Mouse (Mus musculus) midbrain, postnatal 0 days (tissue): ENCODE data around the gene Itfg2. TPM values are rescaled to one million over a fixed set of nuclear protein-coding genes. Genes with fewer than 3 reads are reported as not detected.
A peak's percentile ranks its signal among the peaks of the same experiment; 100 is the strongest.

ENCODE experiments used
- ATAC-seq: fragments of 200-750 bp; cut with Nextera tagmentation; 2 replicates; pipeline ENCODE4 v1.8.0; 2017; ENCODE audit warnings: moderate number of reproducible peaks, mild to moderate bottlenecking, moderate TSS enrichment, moderate library complexity; ENCODE audit not compliant: low FRiP score
- DNase-seq: peaks from one replicate; pipeline ENCODE4 v3.0.0-alpha.2; 2015; ENCODE audit warnings: low spot score
- H3K27ac ChIP-seq: fragments of 300-500 bp; sonication (generic); 2 replicates; pipeline ENCODE4 v1.5.1; 2014; ENCODE audit warnings: low read depth, mild to moderate bottlenecking, low read length, mixed read lengths
- H3K27me3 ChIP-seq: fragments of 300-500 bp; sonication (generic); 2 replicates; pipeline ENCODE4 v1.6.1; 2014; ENCODE audit warnings: low read length, control low read depth, mixed read lengths; ENCODE audit not compliant: insufficient read depth
- H3K36me3 ChIP-seq: fragments of 300-500 bp; sonication (generic); 2 replicates; pipeline ENCODE4 v1.6.1; 2014; ENCODE audit warnings: low read length, control low read depth, mixed read lengths; ENCODE audit not compliant: insufficient read depth
- H3K4me1 ChIP-seq: fragments of 300-500 bp; sonication (generic); 2 replicates; pipeline ENCODE4 v1.6.1; 2014; ENCODE audit warnings: mild to moderate bottlenecking, control low read depth, antibody characterized with exemption, low read length, mixed read lengths; ENCODE audit not compliant: insufficient read depth
- H3K4me2 ChIP-seq: fragments of 300-500 bp; sonication (generic); 2 replicates; pipeline ENCODE4 v1.6.1; 2014; ENCODE audit warnings: low read depth, mild to moderate bottlenecking, low read length, mixed read lengths; ENCODE audit not compliant: poor library complexity, severe bottlenecking
- H3K4me3 ChIP-seq: fragments of 300-500 bp; sonication (generic); 2 replicates; pipeline ENCODE4 v1.5.1; 2014; ENCODE audit warnings: low read depth, mild to moderate bottlenecking, low read length, moderate library complexity
- H3K9ac ChIP-seq: fragments of 300-500 bp; sonication (generic); replicated peaks from 2 replicates; pipeline ENCODE4 v1.6.1; 2014; ENCODE audit warnings: mild to moderate bottlenecking, low read length, moderate library complexity, mixed read lengths; ENCODE audit not compliant: poor library complexity, severe bottlenecking
- H3K9me3 ChIP-seq: fragments of 300-500 bp; sonication (generic); 2 replicates; pipeline ENCODE4 v1.6.1; 2016; ENCODE audit warnings: low read length, control low read depth
- CTCF ChIP-seq: IDR thresholded peaks from 2 replicates; pipeline ENCODE4 v1.5.1; 2016; ENCODE audit warnings: antibody characterized with exemption, mild to moderate bottlenecking
- WGBS: fragments of 180-500 bp; shearing (Covaris S2); extraction: QIAGEN DNeasy Blood & Tissue Kit; methylation state at CpG from one replicate; pipeline ENCODE4 v1.1.7; 2014; 5-methylcytosine and 5-hydroxymethylcytosine counted together
- polyA plus RNA-seq: library from polyadenylated mRNA; unstranded; fragments of >200 nt; fragmentation: Nextera tagmentation; extraction: Ambion mirVana; gene quantifications from 2 replicates; pipeline ENCODE4 v1.2.1, GENCODE M21; 2015
- total RNA-seq: library from RNA; depleted of rRNA; stranded (reverse); fragments of >200 nt; gene quantifications from 2 replicates; pipeline ENCODE4 v1.2.3, GENCODE M21; 2014

Itfg2 gene
- total and polyA plus RNA-seq, 2 experiments from 2014 or later, result 37.3 to 41.5 TPM

DNA sequence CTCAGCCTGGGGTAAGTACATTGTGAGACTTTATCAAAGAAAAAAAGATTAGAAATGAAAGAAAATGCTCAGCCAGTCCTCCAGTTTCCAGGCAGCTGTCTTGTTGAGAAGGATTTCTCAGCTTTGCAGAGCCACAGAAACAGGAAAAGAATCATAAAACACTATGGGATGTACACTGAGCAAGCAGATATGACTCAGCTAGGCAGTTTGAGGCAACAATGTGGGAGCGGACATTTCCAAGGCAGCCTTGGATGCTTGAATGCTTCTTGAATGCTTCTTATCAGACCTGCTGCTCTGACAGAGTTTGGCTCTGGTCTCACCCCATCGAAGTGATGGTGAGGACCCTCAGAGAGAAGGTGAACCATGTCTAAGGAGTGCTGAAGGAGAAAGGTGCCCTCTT, 3.7 kb downstream of the Itfg2 start:
- Histone ChIP-seq H3K4me1 (no peaks in the 10 kb centered on the region), H3K9ac (no peak overlapping the region), H3K4me2 (no peak overlapping the region), H3K9me3 (no peaks in the 10 kb centered on the region), H3K36me3 (no peaks in the 10 kb centered on the region; the same call in 1 of the 2 replicates), H3K27me3 (no peaks in the 10 kb centered on the region), H3K27ac (no peak overlapping the region), H3K4me3 (no peak overlapping the region)
- no peak for TF ChIP-seq CTCF
- ATAC-seq, result no peak
- DNase-seq, result no peak
- 86% methylated on average over 2 of the region's 2 CpGs for WGBS

- H3K36me3 ChIP-seq, result no peaks in the 10 kb centered on the region; the same call in 1 of the 2 replicates
- no peak overlapping the region for H3K27ac ChIP-seq
- no peak for TF ChIP-seq CTCF
- ATAC-seq (no peak), DNase-seq (no peak)
- no peak overlapping the region for H3K9ac ChIP-seq
- H3K4me3 ChIP-seq, result no peak overlapping the region
- H3K9me3 ChIP-seq, result no peaks in the 10 kb centered on the region
- WGBS, result 94% methylated on average over 1 of the region's 1 CpGs
- no peaks in the 10 kb centered on the region for H3K4me1 ChIP-seq
- H3K4me2 ChIP-seq, result no peak overlapping the region
- no peaks in the 10 kb centered on the region for H3K27me3 ChIP-seq
Measured at GRCm38 (mm10) chr6:128418076-128418475, 6.7 kb downstream of the Itfg2 start.

DNA sequence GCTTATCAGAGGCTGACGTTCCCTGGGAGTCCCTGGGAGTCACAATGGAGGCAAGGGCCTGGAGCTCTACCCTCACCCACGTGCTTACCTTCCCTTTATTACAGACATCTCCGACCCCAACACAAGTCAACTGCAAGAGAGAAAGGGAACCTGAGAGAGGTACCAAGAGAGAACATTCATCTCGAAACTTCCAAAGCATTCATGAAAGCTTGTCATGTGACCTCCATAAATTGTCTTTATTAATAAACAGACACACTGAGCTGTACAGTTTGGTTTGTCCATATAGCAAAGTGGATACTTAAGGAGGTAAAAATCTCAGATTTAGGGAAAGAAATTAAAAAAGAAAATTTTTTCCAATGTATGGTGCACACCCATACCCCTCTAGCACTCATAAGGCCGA, 8.6 kb downstream of the Itfg2 start:
- Histone ChIP-seq H3K36me3 (peaks cover 15% of the 10 kb centered on the region), H3K4me1 (no peaks in the 10 kb centered on the region), H3K27ac (no peak overlapping the region), H3K27me3 (no peaks in the 10 kb centered on the region), H3K4me2 (no peak overlapping the region), H3K9me3 (no peaks in the 10 kb centered on the region), H3K9ac (no peak overlapping the region), H3K4me3 (no peak overlapping the region)
- ATAC-seq (no peak), DNase-seq (no peak)
- no peak for TF ChIP-seq CTCF
- 93% methylated on average over 5 of the region's 5 CpGs for WGBS

DNA sequence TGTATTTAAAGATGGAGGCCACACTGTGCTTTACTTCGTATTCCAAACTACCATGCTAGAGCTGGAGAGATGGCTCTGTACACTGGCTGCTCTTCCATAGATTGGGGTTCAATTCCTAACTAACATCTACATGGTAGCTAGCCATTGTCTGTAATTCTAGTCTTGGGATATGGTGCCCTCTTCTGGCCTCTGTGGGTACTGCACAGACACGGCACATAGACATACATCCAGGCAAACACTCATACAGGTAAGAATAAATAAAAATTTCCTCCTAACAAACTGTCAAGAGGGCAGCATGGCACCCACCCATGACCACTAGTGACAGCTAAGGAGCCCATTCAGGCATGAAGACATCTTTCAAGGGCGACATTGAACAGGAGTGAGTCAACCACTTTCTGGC, 13.6 kb downstream of the Itfg2 start:
- 17% methylated on average over 3 of the region's 3 CpGs for WGBS
- ATAC-seq (peak; percentile 48), DNase-seq (peak; percentile 78)
- H3K4me2 ChIP-seq, result no peak overlapping the region
- H3K9ac ChIP-seq, result no peak overlapping the region
- no peak overlapping the region for H3K27ac ChIP-seq
- H3K36me3 ChIP-seq, result peaks cover 44% of the 10 kb centered on the region
- H3K4me3 ChIP-seq, result no peak overlapping the region
- no peaks in the 10 kb centered on the region for H3K27me3 ChIP-seq
- TF ChIP-seq CTCF, result peak; percentile 97
- no peaks in the 10 kb centered on the region for H3K9me3 ChIP-seq
- no peaks in the 10 kb centered on the region for H3K4me1 ChIP-seq

DNA sequence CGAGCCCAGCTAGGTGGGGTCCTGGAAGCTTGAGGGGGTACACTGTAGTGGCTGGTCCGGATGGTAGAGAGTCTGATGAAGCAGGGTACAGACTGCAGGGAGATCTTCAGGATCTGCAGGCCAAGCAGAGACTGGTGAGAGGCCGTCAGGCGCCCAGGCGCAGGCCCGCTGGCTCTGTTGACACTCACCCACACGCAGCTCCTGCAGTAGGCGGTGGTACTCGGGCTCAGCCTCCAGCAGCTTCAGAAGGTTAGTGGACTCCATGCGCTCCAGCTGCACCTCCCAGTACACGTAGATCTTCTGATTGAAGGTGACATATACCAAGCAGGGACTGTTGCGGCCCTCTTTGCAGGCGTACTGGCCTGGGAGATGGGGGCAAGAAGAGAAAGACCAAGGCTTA, 14.4 kb downstream of the Itfg2 start:
- Histone ChIP-seq H3K36me3 (peaks cover 44% of the 10 kb centered on the region), H3K27ac (no peak overlapping the region), H3K4me2 (no peak overlapping the region), H3K4me3 (no peak overlapping the region), H3K4me1 (no peaks in the 10 kb centered on the region), H3K9me3 (no peaks in the 10 kb centered on the region), H3K27me3 (no peaks in the 10 kb centered on the region), H3K9ac (no peak overlapping the region)
- DNase-seq (no peak), ATAC-seq (no peak; the same call in 1 of the 2 replicates)
- 96% methylated on average over 13 of the region's 13 CpGs for WGBS
- no peak for TF ChIP-seq CTCF

- no peak for ATAC-seq
- H3K9ac ChIP-seq, result no peak overlapping the region
- 91% methylated on average over 7 of the region's 7 CpGs for WGBS
Measured at GRCm38 (mm10) chr6:128408544-128409125, 16.1 kb downstream of the Itfg2 start.

More at GRCm38 (mm10) chr6:128408544-128409125, 16.1 kb downstream of the Itfg2 start:
- TF ChIP-seq CTCF, result no peak
- Histone ChIP-seq H3K4me3 (no peak overlapping the region), H3K36me3 (peaks cover 44% of the 10 kb centered on the region), H3K9me3 (no peaks in the 10 kb centered on the region), H3K27me3 (no peaks in the 10 kb centered on the region), H3K4me1 (no peaks in the 10 kb centered on the region), H3K27ac (no peak overlapping the region), H3K4me2 (no peak overlapping the region)
- DNase-seq, result no peak
